Mouse (Mus musculus): ENCODE results near the gene Ston2.

DNA sequence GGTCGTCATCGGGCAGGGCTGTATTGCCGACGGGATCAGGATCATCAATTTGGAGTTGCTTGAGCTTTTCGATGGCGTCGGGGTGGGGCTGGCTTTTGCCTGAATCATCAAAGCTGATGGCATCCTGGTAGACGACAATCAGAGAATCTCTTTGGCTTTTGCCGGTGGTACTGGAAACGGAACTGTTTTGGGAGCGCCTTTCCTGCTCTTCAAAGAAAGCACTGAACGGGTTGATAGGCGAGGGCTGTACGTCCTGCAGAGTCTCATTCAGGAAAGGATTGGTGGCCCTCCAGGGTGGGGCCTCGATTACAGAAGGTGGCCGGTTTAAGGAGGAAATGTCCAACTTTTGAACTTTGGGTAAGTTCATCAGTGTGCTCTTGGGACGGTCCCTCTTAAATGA, 139.8 kb downstream of the Ston2 start:
- TF ChIP-seq CTCF (IDR thresholded peaks at IDR 0.05; ENCODE audit: low read depth) (no peak), EP300 (IDR thresholded peaks at IDR 0.05; ENCODE audit: low read depth) (no peak)
